Mouse (Mus musculus): ENCODE results near the gene Tmem131. TPM values are rescaled to one million over a fixed set of nuclear protein-coding genes. Genes with fewer than 3 reads are reported as not detected.

Tmem131 gene
- 8.9 and 9.0 TPM in 2 replicates for polyA plus RNA-seq (2015; fragmentation: Nextera tagmentation; extraction: Ambion mirVana)

GRCm38 (mm10) chr1:36943653-36944052 is at the start of gene Tmem131:
Gene Tmem131 (minus strand): TSS chr1:36943666.
- Histone ChIP-seq H3K27ac (ENCODE audit: low read length) (no peak within 1 kb of the TSS), H3K27me3 (ENCODE audit: control insufficient read depth, insufficient read depth, low read length) (no peaks in the 10 kb centered on the region), H3K9ac (ENCODE audit: low read length) (no peak within 1 kb of the TSS), H3K36me3 (ENCODE audit: control insufficient read depth, insufficient read depth) (no peaks in the 10 kb centered on the region), H3K4me1 (ENCODE audit: control insufficient read depth, insufficient read depth, low read length) (peaks cover 6% of the 10 kb centered on the region; the same call in 1 of the 2 replicates), H3K4me3 (ENCODE audit: low read length) (no peak within 1 kb of the TSS), H3K4me2 (ENCODE audit: low read depth, low read length) (no peak within 1 kb of the TSS), H3K9me3 (replicated peaks; ENCODE audit: control insufficient read depth, low read length) (no peaks in the 10 kb centered on the region)
- 36% methylated on average over 5 of the region's 5 CpGs for WGBS
- no peak for ATAC-seq (replicated peaks; ENCODE audit: extremely low read depth, insufficient read depth, low FRiP score)

GRCm38 (mm10) chr1:36988561-36988960 is 45.1 kb upstream of the Tmem131 start:
- H3K4me1 ChIP-seq (ENCODE audit: control insufficient read depth, insufficient read depth, low read length), result no peaks in the 10 kb centered on the region
- H3K4me2 ChIP-seq (ENCODE audit: low read depth, low read length), result no peak overlapping the region
- no peak for ATAC-seq (replicated peaks; ENCODE audit: extremely low read depth, insufficient read depth, low FRiP score)
- H3K27me3 ChIP-seq (ENCODE audit: control insufficient read depth, insufficient read depth, low read length), result no peaks in the 10 kb centered on the region
- H3K36me3 ChIP-seq (ENCODE audit: control insufficient read depth, insufficient read depth), result no peaks in the 10 kb centered on the region
- no peak overlapping the region for H3K4me3 ChIP-seq (ENCODE audit: low read length)
- H3K9me3 ChIP-seq (replicated peaks; ENCODE audit: control insufficient read depth, low read length), result no peaks in the 10 kb centered on the region
- WGBS, result 70% methylated on average over 6 of the region's 6 CpGs
- no peak overlapping the region for H3K27ac ChIP-seq (ENCODE audit: low read length)
- no peak overlapping the region for H3K9ac ChIP-seq (ENCODE audit: low read length)

- WGBS, result 85% methylated on average over 6 of the region's 6 CpGs
- H3K9me3 ChIP-seq (replicated peaks; ENCODE audit: control insufficient read depth, low read length), result no peaks in the 10 kb centered on the region
- H3K4me3 ChIP-seq (ENCODE audit: low read length), result no peak overlapping the region
- no peak overlapping the region for H3K4me2 ChIP-seq (ENCODE audit: low read depth, low read length)
- no peak overlapping the region for H3K9ac ChIP-seq (ENCODE audit: low read length)
- no peak overlapping the region for H3K27ac ChIP-seq (ENCODE audit: low read length)
- no peaks in the 10 kb centered on the region for H3K27me3 ChIP-seq (ENCODE audit: control insufficient read depth, insufficient read depth, low read length)
- no peaks in the 10 kb centered on the region for H3K36me3 ChIP-seq (ENCODE audit: control insufficient read depth, insufficient read depth)
- ATAC-seq (replicated peaks; ENCODE audit: extremely low read depth, insufficient read depth, low FRiP score), result no peak
- no peaks in the 10 kb centered on the region for H3K4me1 ChIP-seq (ENCODE audit: control insufficient read depth, insufficient read depth, low read length)
These were observed 44.7 kb upstream of the Tmem131 start for GRCm38 (mm10) chr1:36988161-36988560.

GRCm38 (mm10) chr1:36987172-36988148 is 44.0 kb upstream of the Tmem131 start:
- no peak for ATAC-seq (replicated peaks; ENCODE audit: extremely low read depth, insufficient read depth, low FRiP score)
- Histone ChIP-seq H3K9me3 (replicated peaks; ENCODE audit: control insufficient read depth, low read length) (no peaks in the 10 kb centered on the region), H3K9ac (ENCODE audit: low read length) (no peak overlapping the region), H3K27ac (ENCODE audit: low read length) (no peak overlapping the region), H3K4me3 (ENCODE audit: low read length) (no peak overlapping the region), H3K4me1 (ENCODE audit: control insufficient read depth, insufficient read depth, low read length) (no peaks in the 10 kb centered on the region), H3K36me3 (ENCODE audit: control insufficient read depth, insufficient read depth) (no peaks in the 10 kb centered on the region), H3K4me2 (ENCODE audit: low read depth, low read length) (no peak overlapping the region), H3K27me3 (ENCODE audit: control insufficient read depth, insufficient read depth, low read length) (no peaks in the 10 kb centered on the region)
- WGBS, result 74% methylated on average over 10 of the region's 10 CpGs

- Histone ChIP-seq H3K9me3 (replicated peaks; ENCODE audit: control insufficient read depth, low read length) (no peaks in the 10 kb centered on the region), H3K36me3 (ENCODE audit: control insufficient read depth, insufficient read depth) (no peaks in the 10 kb centered on the region), H3K4me2 (ENCODE audit: low read depth, low read length) (no peak overlapping the region), H3K9ac (ENCODE audit: low read length) (no peak overlapping the region), H3K27ac (ENCODE audit: low read length) (no peak overlapping the region), H3K4me1 (ENCODE audit: control insufficient read depth, insufficient read depth, low read length) (no peaks in the 10 kb centered on the region), H3K27me3 (ENCODE audit: control insufficient read depth, insufficient read depth, low read length) (no peaks in the 10 kb centered on the region), H3K4me3 (ENCODE audit: low read length) (no peak overlapping the region)
- WGBS, result 67% methylated on average over 14 of the region's 14 CpGs
- ATAC-seq (replicated peaks; ENCODE audit: extremely low read depth, insufficient read depth, low FRiP score), result no peak
These were observed 43.1 kb upstream of the Tmem131 start for GRCm38 (mm10) chr1:36986396-36987160.

- H3K9me3 ChIP-seq (replicated peaks; ENCODE audit: control insufficient read depth, low read length), result no peaks in the 10 kb centered on the region
- no peak overlapping the region for H3K9ac ChIP-seq (ENCODE audit: low read length)
- H3K27me3 ChIP-seq (ENCODE audit: control insufficient read depth, insufficient read depth, low read length), result no peaks in the 10 kb centered on the region
- no peak overlapping the region for H3K27ac ChIP-seq (ENCODE audit: low read length)
- no peaks in the 10 kb centered on the region for H3K4me1 ChIP-seq (ENCODE audit: control insufficient read depth, insufficient read depth, low read length)
- H3K4me2 ChIP-seq (ENCODE audit: low read depth, low read length), result no peak overlapping the region
- WGBS, result 61% methylated on average over 6 of the region's 6 CpGs
- H3K36me3 ChIP-seq (ENCODE audit: control insufficient read depth, insufficient read depth), result no peaks in the 10 kb centered on the region
- no peak overlapping the region for H3K4me3 ChIP-seq (ENCODE audit: low read length)
- ATAC-seq (replicated peaks; ENCODE audit: extremely low read depth, insufficient read depth, low FRiP score), result no peak
These were observed 42.4 kb upstream of the Tmem131 start for GRCm38 (mm10) chr1:36985896-36986295.

GRCm38 (mm10) chr1:36984406-36984805 is 40.9 kb upstream of the Tmem131 start:
- Histone ChIP-seq H3K36me3 (ENCODE audit: control insufficient read depth, insufficient read depth) (no peaks in the 10 kb centered on the region), H3K4me3 (ENCODE audit: low read length) (no peak overlapping the region), H3K27me3 (ENCODE audit: control insufficient read depth, insufficient read depth, low read length) (no peaks in the 10 kb centered on the region), H3K27ac (ENCODE audit: low read length) (no peak overlapping the region), H3K4me2 (ENCODE audit: low read depth, low read length) (no peak overlapping the region), H3K4me1 (ENCODE audit: control insufficient read depth, insufficient read depth, low read length) (no peaks in the 10 kb centered on the region), H3K9me3 (replicated peaks; ENCODE audit: control insufficient read depth, low read length) (no peaks in the 10 kb centered on the region), H3K9ac (ENCODE audit: low read length) (no peak overlapping the region)
- ATAC-seq (replicated peaks; ENCODE audit: extremely low read depth, insufficient read depth, low FRiP score), result no peak
- WGBS, result 30% methylated on average over 6 of the region's 6 CpGs

GRCm38 (mm10) chr1:36983754-36984153 is 40.3 kb upstream of the Tmem131 start:
- WGBS, result 49% methylated on average over 4 of the region's 4 CpGs
- no peak overlapping the region for H3K27ac ChIP-seq (ENCODE audit: low read length)
- no peaks in the 10 kb centered on the region for H3K27me3 ChIP-seq (ENCODE audit: control insufficient read depth, insufficient read depth, low read length)
- no peak overlapping the region for H3K4me3 ChIP-seq (ENCODE audit: low read length)
- H3K4me2 ChIP-seq (ENCODE audit: low read depth, low read length), result no peak overlapping the region
- no peaks in the 10 kb centered on the region for H3K9me3 ChIP-seq (replicated peaks; ENCODE audit: control insufficient read depth, low read length)
- no peaks in the 10 kb centered on the region for H3K4me1 ChIP-seq (ENCODE audit: control insufficient read depth, insufficient read depth, low read length)
- no peak for ATAC-seq (replicated peaks; ENCODE audit: extremely low read depth, insufficient read depth, low FRiP score)
- H3K9ac ChIP-seq (ENCODE audit: low read length), result no peak overlapping the region
- no peaks in the 10 kb centered on the region for H3K36me3 ChIP-seq (ENCODE audit: control insufficient read depth, insufficient read depth)

Measured in heart, embryonic 16.5 days (tissue).